Mouse (Mus musculus): ENCODE results near the gene Csnk2b. TPM values are rescaled to one million over a fixed set of nuclear protein-coding genes. Genes with fewer than 3 reads are reported as not detected.

The Csnk2b gene
- 120 and 131 TPM in 2 replicates for polyA plus RNA-seq (2015; fragmentation: Nextera tagmentation; extraction: Ambion mirVana)

- H3K4me3 ChIP-seq (ENCODE audit: low read depth, low read length): peak within 1 kb of the TSS; percentile 88
- ATAC-seq (peak; percentile 1; the same call in 1 of the 2 replicates), DNase-seq (peak; percentile 48)
- TF ChIP-seq EP300 (IDR thresholded peaks at IDR 0.05; ENCODE audit: low read depth) (no peak), CTCF (IDR thresholded peaks at IDR 0.05; ENCODE audit: low read depth) (peak; percentile 46)
- peak within 1 kb of the TSS; percentile 93 for H3K27ac ChIP-seq (ENCODE audit: low read depth)
- peaks cover 25% of the 10 kb centered on the region for H3K36me3 ChIP-seq (replicated peaks; ENCODE audit: insufficient read depth, low read length)
- H3K4me2 ChIP-seq (ENCODE audit: low read depth, low read length): peak within 1 kb of the TSS; percentile 93
- H3K27me3 ChIP-seq (ENCODE audit: insufficient read depth, low read length): no peaks in the 10 kb centered on the region
- WGBS (ENCODE audit: insufficient replicate concordance): under 1% methylated on average over 19 of the region's 19 CpGs
- H3K9ac ChIP-seq (replicated peaks): peak within 1 kb of the TSS; percentile 89
- peaks cover 22% of the 10 kb centered on the region for H3K4me1 ChIP-seq (ENCODE audit: insufficient read depth)
- H3K9me3 ChIP-seq (ENCODE audit: low read length): no peaks in the 10 kb centered on the region
Observed at GRCm38 (mm10) chr17:35121871-35122303, at the start of gene Csnk2b. TSS of gene Csnk2b (minus strand) at chr17:35122053.

- peak; percentile 79 for TF ChIP-seq CTCF (IDR thresholded peaks at IDR 0.05; ENCODE audit: low read depth)
- TF ChIP-seq EP300 (IDR thresholded peaks at IDR 0.05; ENCODE audit: low read depth): no peak
- peaks cover 11% of the 10 kb centered on the region for H3K4me1 ChIP-seq (ENCODE audit: insufficient read depth)
- no peaks in the 10 kb centered on the region for H3K27me3 ChIP-seq (ENCODE audit: insufficient read depth, low read length)
- WGBS (ENCODE audit: insufficient replicate concordance): 13% methylated on average over 4 of the region's 4 CpGs
- H3K36me3 ChIP-seq (replicated peaks; ENCODE audit: insufficient read depth, low read length): no peaks in the 10 kb centered on the region
- DNase-seq (no peak), ATAC-seq (no peak)
- no peak overlapping the region for H3K4me3 ChIP-seq (ENCODE audit: low read depth, low read length)
- H3K9me3 ChIP-seq (ENCODE audit: low read length): no peaks in the 10 kb centered on the region
- no peak overlapping the region for H3K27ac ChIP-seq (ENCODE audit: low read depth)
- H3K9ac ChIP-seq (replicated peaks): no peak overlapping the region
- no peak overlapping the region for H3K4me2 ChIP-seq (ENCODE audit: low read depth, low read length)
Observed at GRCm38 (mm10) chr17:35168541-35169207, 46.8 kb upstream of the Csnk2b start.

GRCm38 (mm10) chr17:35167794-35168193 is 45.9 kb upstream of the Csnk2b start:
- H3K9me3 ChIP-seq (ENCODE audit: low read length): no peaks in the 10 kb centered on the region
- peaks cover 17% of the 10 kb centered on the region for H3K4me1 ChIP-seq (ENCODE audit: insufficient read depth)
- H3K4me3 ChIP-seq (ENCODE audit: low read depth, low read length): no peak overlapping the region
- DNase-seq (no peak), ATAC-seq (no peak)
- 77% methylated on average over 7 of the region's 7 CpGs for WGBS (ENCODE audit: insufficient replicate concordance)
- no peak overlapping the region for H3K9ac ChIP-seq (replicated peaks)
- H3K27ac ChIP-seq (ENCODE audit: low read depth): no peak overlapping the region
- no peaks in the 10 kb centered on the region for H3K27me3 ChIP-seq (ENCODE audit: insufficient read depth, low read length)
- no peaks in the 10 kb centered on the region for H3K36me3 ChIP-seq (replicated peaks; ENCODE audit: insufficient read depth, low read length)
- H3K4me2 ChIP-seq (ENCODE audit: low read depth, low read length): no peak overlapping the region
- TF ChIP-seq EP300 (IDR thresholded peaks at IDR 0.05; ENCODE audit: low read depth) (no peak), CTCF (IDR thresholded peaks at IDR 0.05; ENCODE audit: low read depth) (no peak)

GRCm38 (mm10) chr17:35166352-35167035 is 44.6 kb upstream of the Csnk2b start:
- peaks cover 9% of the 10 kb centered on the region for H3K36me3 ChIP-seq (replicated peaks; ENCODE audit: insufficient read depth, low read length)
- H3K4me3 ChIP-seq (ENCODE audit: low read depth, low read length): no peak overlapping the region
- no peak overlapping the region for H3K9ac ChIP-seq (replicated peaks)
- ATAC-seq: no peak
- no peak overlapping the region for H3K27ac ChIP-seq (ENCODE audit: low read depth)
- H3K4me2 ChIP-seq (ENCODE audit: low read depth, low read length): 0 out of 2 replicates have a peak overlapping the region, but pooled peaks have one; percentile 92
- 68% methylated on average over 8 of the region's 8 CpGs for WGBS (ENCODE audit: insufficient replicate concordance)
- DNase-seq: peak; percentile 68
- peaks cover 21% of the 10 kb centered on the region for H3K4me1 ChIP-seq (ENCODE audit: insufficient read depth)
- H3K9me3 ChIP-seq (ENCODE audit: low read length): no peaks in the 10 kb centered on the region
- TF ChIP-seq CTCF (IDR thresholded peaks at IDR 0.05; ENCODE audit: low read depth) (peak; percentile 85), EP300 (IDR thresholded peaks at IDR 0.05; ENCODE audit: low read depth) (no peak)
- H3K27me3 ChIP-seq (ENCODE audit: insufficient read depth, low read length): no peaks in the 10 kb centered on the region

- Histone ChIP-seq H3K4me1 (ENCODE audit: insufficient read depth) (peaks cover 21% of the 10 kb centered on the region), H3K4me3 (ENCODE audit: low read depth, low read length) (peak overlapping the region; percentile 85), H3K9ac (replicated peaks) (peak overlapping the region; percentile 39), H3K36me3 (replicated peaks; ENCODE audit: insufficient read depth, low read length) (peaks cover 18% of the 10 kb centered on the region), H3K27ac (ENCODE audit: low read depth) (peak overlapping the region; percentile 94), H3K4me2 (ENCODE audit: low read depth, low read length) (peak overlapping the region; percentile 92), H3K27me3 (ENCODE audit: insufficient read depth, low read length) (no peaks in the 10 kb centered on the region), H3K9me3 (ENCODE audit: low read length) (no peaks in the 10 kb centered on the region)
- TF ChIP-seq CTCF (IDR thresholded peaks at IDR 0.05; ENCODE audit: low read depth) (no peak), EP300 (IDR thresholded peaks at IDR 0.05; ENCODE audit: low read depth) (no peak)
- DNase-seq (no peak), ATAC-seq (no peak)
- 26% methylated on average over 12 of the region's 12 CpGs for WGBS (ENCODE audit: insufficient replicate concordance)
Observed at GRCm38 (mm10) chr17:35165451-35166155, 43.8 kb upstream of the Csnk2b start.

All from liver, postnatal 0 days (tissue).